Mouse (Mus musculus): ENCODE measurements around the gene Pkd2. TPM values are rescaled to one million over a fixed set of nuclear protein-coding genes. Genes with fewer than 3 reads are reported as not detected.

Gene Pkd2
- polyA plus RNA-seq, 1 experiment from 2014 or later: 6.8 TPM

DNA sequence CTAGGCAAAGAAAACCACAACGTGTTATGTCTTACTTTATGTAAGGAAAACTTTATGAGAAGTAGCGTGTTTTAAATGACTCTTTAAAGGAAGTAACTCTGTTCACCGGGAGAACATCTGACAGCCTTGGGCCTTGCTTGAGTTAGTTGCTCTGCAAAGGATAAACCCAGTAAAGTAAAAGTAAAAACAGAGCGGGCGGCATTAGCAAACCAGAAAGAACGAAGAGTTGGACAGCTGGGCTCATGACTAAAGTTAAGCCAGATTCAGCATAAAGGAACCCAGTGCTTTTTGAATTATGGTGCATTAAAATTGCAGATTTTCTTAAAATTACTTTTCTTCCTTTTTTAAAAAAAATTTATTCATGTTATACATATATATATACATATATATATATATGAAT is 4.7 kb upstream of the Pkd2 start:
- WGBS: 86% methylated on average over 6 of the region's 6 CpGs
- DNase-seq (ENCODE audit: low spot score) (peak; percentile 8), ATAC-seq (replicated peaks; ENCODE audit: low FRiP score) (no peak)
- no peak overlapping the region for H3K4me2 ChIP-seq
- H3K27ac ChIP-seq (ENCODE audit: low read depth, low read length): no peak overlapping the region
- H3K36me3 ChIP-seq (ENCODE audit: control insufficient read depth, insufficient read depth, low read length): no peaks in the 10 kb centered on the region
- peaks cover 5% of the 10 kb centered on the region; the same call in 1 of the 2 replicates for H3K27me3 ChIP-seq (replicated peaks; ENCODE audit: control insufficient read depth, insufficient read depth, low read length)
- H3K4me3 ChIP-seq (ENCODE audit: low read depth, low read length): no peak overlapping the region
- H3K9ac ChIP-seq (ENCODE audit: low read depth, low read length): no peak overlapping the region
- no peaks in the 10 kb centered on the region for H3K4me1 ChIP-seq (replicated peaks; ENCODE audit: control insufficient read depth, insufficient read depth, low read length)
- H3K9me3 ChIP-seq (ENCODE audit: control insufficient read depth, low read length): no peaks in the 10 kb centered on the region

DNA sequence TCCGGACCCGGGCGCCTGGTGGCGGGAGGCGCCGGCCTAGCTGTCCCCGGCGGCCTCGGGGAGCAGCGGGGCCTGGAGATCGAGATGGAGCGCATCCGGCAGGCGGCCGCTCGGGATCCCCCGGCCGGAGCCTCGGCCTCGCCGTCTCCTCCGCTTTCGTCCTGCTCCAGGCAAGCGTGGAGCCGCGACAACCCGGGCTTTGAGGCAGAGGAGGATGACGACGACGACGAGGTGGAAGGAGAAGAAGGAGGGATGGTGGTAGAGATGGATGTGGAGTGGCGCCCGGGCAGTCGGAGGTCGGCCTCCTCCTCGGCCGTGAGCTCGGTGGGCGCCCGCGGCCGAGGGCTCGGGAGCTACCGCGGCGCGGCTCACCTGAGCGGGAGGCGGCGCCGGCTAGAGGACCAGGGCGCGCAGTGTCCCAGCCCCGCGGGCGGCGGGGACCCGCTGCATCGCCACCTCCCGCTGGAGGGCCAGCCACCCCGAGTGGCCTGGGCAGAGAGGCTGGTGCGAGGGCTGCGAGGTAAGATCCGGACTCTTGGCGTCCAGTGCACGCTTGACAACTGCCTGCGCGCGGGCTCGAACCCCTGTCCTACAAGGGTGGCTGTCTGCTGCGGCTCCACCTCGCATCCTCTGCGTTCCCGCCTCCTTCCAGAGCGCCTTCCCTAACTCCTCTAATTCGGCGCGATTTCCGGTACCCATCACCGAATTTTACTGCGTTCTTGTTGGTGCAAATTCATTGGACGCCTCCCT is 631 bp downstream of the Pkd2 start:
- H3K9ac ChIP-seq (ENCODE audit: low read depth, low read length): peak overlapping the region; percentile 63
- peaks cover 12% of the 10 kb centered on the region; the same call in 1 of the 2 replicates for H3K27me3 ChIP-seq (replicated peaks; ENCODE audit: control insufficient read depth, insufficient read depth, low read length)
- WGBS: 1% methylated on average over 75 of the region's 82 CpGs
- H3K27ac ChIP-seq (ENCODE audit: low read depth, low read length): peak overlapping the region; percentile 9; the same call in 1 of the 2 replicates
- DNase-seq (ENCODE audit: low spot score) (peak; percentile 75), ATAC-seq (replicated peaks; ENCODE audit: low FRiP score) (peak; percentile 60)
- peak overlapping the region; percentile 78 for H3K4me2 ChIP-seq
- no peaks in the 10 kb centered on the region for H3K9me3 ChIP-seq (ENCODE audit: control insufficient read depth, low read length)
- peak overlapping the region; percentile 68 for H3K4me3 ChIP-seq (ENCODE audit: low read depth, low read length)
- H3K36me3 ChIP-seq (ENCODE audit: control insufficient read depth, insufficient read depth, low read length): no peaks in the 10 kb centered on the region
- H3K4me1 ChIP-seq (replicated peaks; ENCODE audit: control insufficient read depth, insufficient read depth, low read length): no peaks in the 10 kb centered on the region

DNA sequence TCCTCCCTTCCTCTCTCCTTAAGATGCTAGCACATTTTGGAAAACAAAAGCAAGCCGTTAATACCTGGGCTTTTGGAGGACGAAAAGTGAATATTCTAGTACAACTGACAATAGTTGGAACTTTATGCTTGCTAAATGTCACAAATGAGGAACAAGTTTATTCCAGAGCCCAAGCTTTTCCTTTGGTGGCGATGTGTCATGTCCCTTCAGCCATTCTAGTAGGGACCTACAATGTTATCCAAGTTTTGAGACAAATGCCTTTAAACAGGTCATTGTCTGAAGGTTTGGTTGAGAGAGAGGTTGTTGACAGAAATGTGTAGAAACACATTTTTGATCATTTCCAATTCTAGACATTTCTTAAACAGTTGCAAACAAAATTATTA is 1.2 kb downstream of the Pkd2 start:
- H3K4me2 ChIP-seq: peak overlapping the region; percentile 78
- DNase-seq (ENCODE audit: low spot score) (no peak), ATAC-seq (replicated peaks; ENCODE audit: low FRiP score) (no peak)
- H3K27ac ChIP-seq (ENCODE audit: low read depth, low read length): no peak overlapping the region
- H3K27me3 ChIP-seq (replicated peaks; ENCODE audit: control insufficient read depth, insufficient read depth, low read length): peaks cover 12% of the 10 kb centered on the region; the same call in 1 of the 2 replicates
- peak overlapping the region; percentile 68 for H3K4me3 ChIP-seq (ENCODE audit: low read depth, low read length)
- H3K9me3 ChIP-seq (ENCODE audit: control insufficient read depth, low read length): no peaks in the 10 kb centered on the region
- WGBS: 41% methylated on average over 3 of the region's 3 CpGs
- peaks cover 2% of the 10 kb centered on the region; the same call in 1 of the 2 replicates for H3K36me3 ChIP-seq (ENCODE audit: control insufficient read depth, insufficient read depth, low read length)
- H3K4me1 ChIP-seq (replicated peaks; ENCODE audit: control insufficient read depth, insufficient read depth, low read length): no peaks in the 10 kb centered on the region
- peak overlapping the region; percentile 63; the same call in 1 of the 2 replicates for H3K9ac ChIP-seq (ENCODE audit: low read depth, low read length)

DNA sequence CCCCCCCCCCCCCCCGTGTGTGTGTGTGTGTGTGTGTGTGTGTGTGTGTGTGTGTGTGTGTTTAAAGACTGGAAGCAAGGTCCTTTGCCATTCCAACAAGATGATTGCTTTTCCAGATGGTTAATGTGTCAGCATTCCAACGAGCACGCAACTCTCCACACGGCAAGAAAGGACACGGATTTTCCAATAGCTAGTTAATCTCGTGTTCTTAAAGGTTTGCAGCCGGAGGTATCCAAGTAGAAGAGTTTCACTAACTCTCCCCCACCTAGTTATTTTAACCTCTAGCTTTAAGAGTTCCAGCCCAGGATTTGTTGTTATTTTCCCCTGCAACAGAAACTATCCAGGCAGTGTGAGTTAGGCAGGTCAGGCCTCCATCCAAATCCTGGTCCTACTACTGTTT is 1.6 kb downstream of the Pkd2 start:
- H3K27ac ChIP-seq (ENCODE audit: low read depth, low read length): no peak overlapping the region
- H3K9me3 ChIP-seq (ENCODE audit: control insufficient read depth, low read length): no peaks in the 10 kb centered on the region
- peak overlapping the region; percentile 78; the same call in 1 of the 2 replicates for H3K4me2 ChIP-seq
- H3K27me3 ChIP-seq (replicated peaks; ENCODE audit: control insufficient read depth, insufficient read depth, low read length): peaks cover 12% of the 10 kb centered on the region; the same call in 1 of the 2 replicates
- no peaks in the 10 kb centered on the region for H3K4me1 ChIP-seq (replicated peaks; ENCODE audit: control insufficient read depth, insufficient read depth, low read length)
- H3K4me3 ChIP-seq (ENCODE audit: low read depth, low read length): peak overlapping the region; percentile 68; the same call in 1 of the 2 replicates
- ATAC-seq (replicated peaks; ENCODE audit: low FRiP score) (no peak), DNase-seq (ENCODE audit: low spot score) (no peak)
- H3K36me3 ChIP-seq (ENCODE audit: control insufficient read depth, insufficient read depth, low read length): peaks cover 2% of the 10 kb centered on the region; the same call in 1 of the 2 replicates
- no peak overlapping the region for H3K9ac ChIP-seq (ENCODE audit: low read depth, low read length)
- whole genome bisulfite sequencing: 87% methylated on average over 6 of the region's 7 CpGs

DNA sequence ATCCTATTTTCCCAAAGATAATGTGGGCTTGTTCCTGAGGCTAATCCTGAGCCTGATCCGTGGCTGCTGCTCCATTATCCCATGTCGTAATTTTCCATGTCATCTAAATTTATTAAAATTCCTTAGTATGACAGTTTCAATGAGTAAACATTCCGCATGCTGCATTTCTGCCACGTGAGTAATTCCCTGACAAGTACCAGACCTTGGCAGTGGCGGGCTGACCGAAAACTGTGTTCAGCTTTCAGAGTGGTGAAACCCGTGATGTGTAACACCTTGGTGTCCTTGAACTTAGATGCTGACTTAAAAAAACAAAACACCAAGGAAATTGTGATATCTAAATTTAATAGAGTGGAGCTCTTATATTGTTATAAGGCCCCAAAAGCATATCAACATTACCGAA is 6.0 kb downstream of the Pkd2 start:
- Histone ChIP-seq H3K36me3 (ENCODE audit: control insufficient read depth, insufficient read depth, low read length) (peaks cover 4% of the 10 kb centered on the region; the same call in 1 of the 2 replicates), H3K4me3 (ENCODE audit: low read depth, low read length) (no peak overlapping the region), H3K27ac (ENCODE audit: low read depth, low read length) (no peak overlapping the region), H3K4me2 (no peak overlapping the region), H3K4me1 (replicated peaks; ENCODE audit: control insufficient read depth, insufficient read depth, low read length) (no peaks in the 10 kb centered on the region), H3K9me3 (ENCODE audit: control insufficient read depth, low read length) (no peaks in the 10 kb centered on the region), H3K9ac (ENCODE audit: low read depth, low read length) (no peak overlapping the region), H3K27me3 (replicated peaks; ENCODE audit: control insufficient read depth, insufficient read depth, low read length) (peaks cover under 1% of the 10 kb centered on the region; the same call in 1 of the 2 replicates)
- DNase-seq (ENCODE audit: low spot score) (no peak), ATAC-seq (replicated peaks; ENCODE audit: low FRiP score) (no peak)
- WGBS: 82% methylated on average over 8 of the region's 8 CpGs

DNA sequence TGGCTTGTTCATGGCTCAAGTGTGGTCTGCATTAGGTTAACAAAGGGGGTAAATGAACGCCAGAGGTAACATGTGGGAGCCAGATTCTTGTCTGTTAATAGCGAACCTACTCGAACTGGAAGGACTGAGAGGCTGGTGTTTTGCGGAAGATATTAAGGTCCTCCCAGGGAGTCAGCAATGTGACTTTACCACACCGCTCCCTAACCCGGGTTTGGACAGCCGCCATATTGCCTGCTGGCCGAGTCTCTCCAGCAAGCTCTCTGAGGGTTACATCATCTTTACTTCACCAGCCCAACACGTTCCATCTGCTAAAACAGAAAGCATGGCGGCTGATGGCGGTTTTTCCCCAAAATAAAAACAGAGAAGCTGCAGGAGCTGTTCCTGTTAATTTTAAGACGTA is 6.5 kb downstream of the Pkd2 start:
- H3K4me1 ChIP-seq (replicated peaks; ENCODE audit: control insufficient read depth, insufficient read depth, low read length): no peaks in the 10 kb centered on the region
- no peak overlapping the region for H3K4me2 ChIP-seq
- DNase-seq (ENCODE audit: low spot score) (no peak), ATAC-seq (replicated peaks; ENCODE audit: low FRiP score) (no peak)
- 89% methylated on average over 12 of the region's 12 CpGs for WGBS
- H3K9me3 ChIP-seq (ENCODE audit: control insufficient read depth, low read length): no peaks in the 10 kb centered on the region
- no peak overlapping the region for H3K27ac ChIP-seq (ENCODE audit: low read depth, low read length)
- H3K4me3 ChIP-seq (ENCODE audit: low read depth, low read length): no peak overlapping the region
- H3K27me3 ChIP-seq (replicated peaks; ENCODE audit: control insufficient read depth, insufficient read depth, low read length): no peaks in the 10 kb centered on the region
- H3K9ac ChIP-seq (ENCODE audit: low read depth, low read length): no peak overlapping the region
- H3K36me3 ChIP-seq (ENCODE audit: control insufficient read depth, insufficient read depth, low read length): peaks cover 4% of the 10 kb centered on the region; the same call in 1 of the 2 replicates

DNA sequence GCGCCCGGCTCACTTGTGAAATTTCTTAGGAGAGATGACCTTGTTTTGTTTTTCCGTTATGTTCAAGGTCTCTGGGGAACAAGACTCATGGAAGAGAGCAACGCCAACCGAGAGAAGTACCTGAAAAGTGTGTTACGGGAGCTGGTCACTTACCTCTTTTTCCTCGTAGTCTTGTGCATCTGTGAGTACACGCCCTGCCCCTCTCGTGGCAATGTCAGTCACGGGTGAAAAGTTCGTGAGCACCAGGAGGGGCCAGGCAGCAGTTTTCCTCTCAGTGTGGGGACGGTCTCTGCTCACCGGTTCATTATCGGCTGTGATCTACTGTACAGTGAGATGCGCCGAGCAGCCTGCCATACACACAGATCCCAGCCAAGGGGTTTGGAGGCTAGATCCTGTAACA is 7.6 kb downstream of the Pkd2 start:
- ATAC-seq (replicated peaks; ENCODE audit: low FRiP score): no peak
- 92% methylated on average over 16 of the region's 16 CpGs for WGBS
- Histone ChIP-seq H3K9me3 (ENCODE audit: control insufficient read depth, low read length) (no peaks in the 10 kb centered on the region), H3K36me3 (ENCODE audit: control insufficient read depth, insufficient read depth, low read length) (peaks cover 6% of the 10 kb centered on the region; the same call in 1 of the 2 replicates), H3K9ac (ENCODE audit: low read depth, low read length) (no peak overlapping the region), H3K4me2 (no peak overlapping the region), H3K4me1 (replicated peaks; ENCODE audit: control insufficient read depth, insufficient read depth, low read length) (no peaks in the 10 kb centered on the region), H3K27ac (ENCODE audit: low read depth, low read length) (no peak overlapping the region), H3K27me3 (replicated peaks; ENCODE audit: control insufficient read depth, insufficient read depth, low read length) (no peaks in the 10 kb centered on the region), H3K4me3 (ENCODE audit: low read depth, low read length) (no peak overlapping the region)
- DNase-seq (ENCODE audit: low spot score): no peak

DNA sequence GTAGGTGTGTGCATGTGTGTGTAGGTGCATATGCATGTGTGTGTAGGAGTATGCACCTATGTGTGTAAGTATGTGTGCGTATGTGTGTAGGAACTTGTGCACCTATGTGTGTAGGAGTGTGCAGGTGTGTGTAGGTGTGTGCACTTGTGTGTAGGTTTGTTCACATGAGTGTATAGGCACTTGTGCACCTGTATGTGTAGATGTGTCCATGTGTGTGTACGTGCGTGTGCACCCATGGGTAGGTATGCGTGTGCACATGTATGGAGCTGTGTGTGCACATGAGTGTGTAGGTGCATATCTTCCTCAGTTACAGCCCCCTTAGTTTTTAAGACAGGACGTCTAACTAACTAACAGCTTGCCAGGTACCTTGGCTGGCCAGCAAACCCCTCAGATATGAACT is 9.3 kb downstream of the Pkd2 start:
- H3K9ac ChIP-seq (ENCODE audit: low read depth, low read length): no peak overlapping the region
- H3K4me3 ChIP-seq (ENCODE audit: low read depth, low read length): no peak overlapping the region
- no peaks in the 10 kb centered on the region for H3K27me3 ChIP-seq (replicated peaks; ENCODE audit: control insufficient read depth, insufficient read depth, low read length)
- no peaks in the 10 kb centered on the region for H3K9me3 ChIP-seq (ENCODE audit: control insufficient read depth, low read length)
- no peak for ATAC-seq (replicated peaks; ENCODE audit: low FRiP score)
- no peaks in the 10 kb centered on the region for H3K4me1 ChIP-seq (replicated peaks; ENCODE audit: control insufficient read depth, insufficient read depth, low read length)
- H3K27ac ChIP-seq (ENCODE audit: low read depth, low read length): no peak overlapping the region
- peaks cover 7% of the 10 kb centered on the region; the same call in 1 of the 2 replicates for H3K36me3 ChIP-seq (ENCODE audit: control insufficient read depth, insufficient read depth, low read length)
- WGBS: 87% methylated on average over 5 of the region's 5 CpGs
- no peak overlapping the region for H3K4me2 ChIP-seq
- no peak for DNase-seq (ENCODE audit: low spot score)

DNA sequence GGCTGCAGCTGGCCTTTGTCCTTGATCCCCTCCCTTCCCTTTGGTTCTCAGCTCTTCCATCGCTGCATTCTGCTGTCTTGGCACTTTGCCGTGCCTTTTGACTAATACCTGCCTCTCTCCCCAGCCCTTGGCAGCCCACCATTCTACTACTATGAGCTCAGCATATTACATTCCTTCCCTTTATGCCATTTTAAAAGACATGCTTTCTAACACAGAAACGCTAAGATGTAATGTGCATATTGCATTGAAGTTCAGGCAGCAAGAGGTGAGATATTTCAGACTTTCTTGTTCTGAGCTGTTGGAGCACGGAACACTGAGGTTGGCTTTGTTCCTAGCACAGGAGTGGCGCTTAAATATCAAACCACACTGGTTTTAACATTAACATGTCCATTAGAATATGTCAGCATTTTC is 11.7 kb downstream of the Pkd2 start:
- no peaks in the 10 kb centered on the region for H3K4me1 ChIP-seq (replicated peaks; ENCODE audit: control insufficient read depth, insufficient read depth, low read length)
- no peak overlapping the region for H3K27ac ChIP-seq (ENCODE audit: low read depth, low read length)
- no peak overlapping the region for H3K4me2 ChIP-seq
- no peak overlapping the region for H3K4me3 ChIP-seq (ENCODE audit: low read depth, low read length)
- no peaks in the 10 kb centered on the region for H3K9me3 ChIP-seq (ENCODE audit: control insufficient read depth, low read length)
- peaks cover 6% of the 10 kb centered on the region; the same call in 1 of the 2 replicates for H3K36me3 ChIP-seq (ENCODE audit: control insufficient read depth, insufficient read depth, low read length)
- no peak for DNase-seq (ENCODE audit: low spot score)
- no peak for ATAC-seq (replicated peaks; ENCODE audit: low FRiP score)
- 90% methylated on average over 5 of the region's 5 CpGs for WGBS
- H3K9ac ChIP-seq (ENCODE audit: low read depth, low read length): no peak overlapping the region
- no peaks in the 10 kb centered on the region for H3K27me3 ChIP-seq (replicated peaks; ENCODE audit: control insufficient read depth, insufficient read depth, low read length)

Measured in liver, embryonic 11.5 days (tissue).